Mouse (Mus musculus) right cerebral cortex, postnatal 10 days (tissue): ENCODE results near the gene Pidd1.

Experiments used
- DNase-seq, 2 experiments: peaks; one replicate each; pipeline ENCODE4 v3.0.0; 2021; ENCODE audit warnings: low spot score in 2 of 2

The Pidd1 gene

DNA sequence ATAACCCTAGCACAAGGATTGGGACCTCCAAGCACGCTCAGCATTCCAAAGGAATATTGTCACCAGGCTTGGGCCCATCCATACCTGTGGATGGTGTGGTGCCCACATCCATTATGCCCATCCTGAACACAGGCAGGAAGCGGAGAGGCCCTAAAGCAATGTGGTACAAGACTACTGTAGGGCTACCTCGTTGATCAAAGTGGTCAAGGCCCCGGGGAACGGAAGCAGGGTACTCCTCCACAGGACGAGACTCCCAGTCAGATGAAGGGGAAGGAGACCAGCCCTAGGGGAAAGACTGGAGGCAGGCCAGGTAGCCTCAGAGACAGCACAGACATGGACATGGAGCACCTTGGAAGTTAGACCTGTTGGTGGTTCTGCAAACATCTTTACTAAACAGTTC, 28.9 kb upstream of the Pidd1 start:
- DNase-seq = no peak

DNA sequence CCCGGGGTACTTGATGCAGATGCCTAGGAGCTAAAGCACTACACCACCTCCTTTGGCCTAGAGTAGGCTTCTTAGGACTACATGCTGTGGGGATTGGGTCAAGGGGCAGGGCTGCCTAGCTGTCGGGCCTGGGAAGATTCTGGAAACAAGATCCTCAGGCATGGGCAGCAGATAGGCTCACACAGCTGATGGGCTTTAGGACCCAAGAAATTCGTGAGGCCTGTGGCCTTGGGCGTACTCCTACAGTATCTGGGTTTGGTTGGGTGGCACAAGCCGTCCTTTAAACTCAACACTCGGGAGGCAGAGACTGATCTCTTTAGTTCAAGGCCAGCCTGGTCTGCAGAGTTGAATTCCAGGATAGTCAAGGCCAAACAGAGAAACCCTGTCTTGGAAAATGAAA, 28.4 kb upstream of the Pidd1 start:
- no peak for DNase-seq

- no peak for DNase-seq
Observed at GRCm38 (mm10) chr7:141471236-141471635, 27.4 kb upstream of the Pidd1 start.

- no peak for DNase-seq
Observed at GRCm38 (mm10) chr7:141470637-141470944, 26.8 kb upstream of the Pidd1 start.

- DNase-seq = peak in 1 of 2 experiments; percentile 44
Observed at GRCm38 (mm10) chr7:141469901-141470636, 26.2 kb upstream of the Pidd1 start.

GRCm38 (mm10) chr7:141469352-141469751, 25.5 kb upstream of the Pidd1 start:
- DNase-seq = peak in 1 of 2 experiments; percentile 45

- DNase-seq = peak; percentile 72 to 84
Observed at GRCm38 (mm10) chr7:141468522-141469211, 24.8 kb upstream of the Pidd1 start.

- peak in 1 of 2 experiments; percentile 34 for DNase-seq
Observed at GRCm38 (mm10) chr7:141468164-141468521, 24.3 kb upstream of the Pidd1 start.

DNA sequence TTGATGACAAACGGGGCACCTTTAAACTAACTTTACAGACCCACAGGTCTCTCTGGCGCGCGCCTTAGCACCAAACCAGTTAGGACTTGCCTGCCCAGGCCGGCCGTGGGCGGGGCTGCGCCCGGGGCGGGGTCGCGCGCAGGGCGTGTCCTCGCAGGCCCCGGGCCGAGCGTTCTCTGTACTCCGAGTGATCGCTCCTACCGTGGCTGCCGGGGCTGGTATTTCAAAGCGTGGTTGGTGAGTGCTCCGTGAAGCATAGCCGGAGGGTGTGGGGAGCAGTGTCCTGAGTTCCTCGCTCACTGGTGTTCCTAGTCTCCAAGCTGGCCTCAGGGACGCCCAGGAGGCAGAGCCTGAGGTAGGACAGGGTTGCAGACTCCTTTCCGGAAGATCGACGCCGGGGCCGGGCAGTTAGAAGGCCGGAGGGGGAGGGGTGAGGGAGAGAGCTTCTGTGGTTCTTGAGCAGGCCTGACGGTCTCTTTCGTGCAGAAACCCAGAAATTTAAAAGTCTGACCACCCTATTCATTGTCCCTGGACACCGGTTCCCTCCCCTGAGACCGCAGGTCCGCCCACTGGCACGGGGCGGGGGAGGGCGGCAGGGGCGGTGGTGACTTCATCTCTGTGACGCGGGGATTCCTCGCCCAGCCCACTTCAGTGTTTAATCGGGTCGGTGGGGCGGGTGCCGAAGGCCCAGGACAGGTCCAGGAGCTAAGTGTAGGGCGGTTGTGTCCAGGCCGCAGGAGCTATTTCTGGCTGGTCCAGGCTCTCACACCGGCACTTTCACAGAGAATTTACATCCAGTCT, 23.6 kb upstream of the Pidd1 start, which contains the start of gene Cd151:
Cd151 (plus strand) TSS at position 163 of the 801 bp plus-strand sequence.
- peak; percentile 78 to 81 for DNase-seq

DNA sequence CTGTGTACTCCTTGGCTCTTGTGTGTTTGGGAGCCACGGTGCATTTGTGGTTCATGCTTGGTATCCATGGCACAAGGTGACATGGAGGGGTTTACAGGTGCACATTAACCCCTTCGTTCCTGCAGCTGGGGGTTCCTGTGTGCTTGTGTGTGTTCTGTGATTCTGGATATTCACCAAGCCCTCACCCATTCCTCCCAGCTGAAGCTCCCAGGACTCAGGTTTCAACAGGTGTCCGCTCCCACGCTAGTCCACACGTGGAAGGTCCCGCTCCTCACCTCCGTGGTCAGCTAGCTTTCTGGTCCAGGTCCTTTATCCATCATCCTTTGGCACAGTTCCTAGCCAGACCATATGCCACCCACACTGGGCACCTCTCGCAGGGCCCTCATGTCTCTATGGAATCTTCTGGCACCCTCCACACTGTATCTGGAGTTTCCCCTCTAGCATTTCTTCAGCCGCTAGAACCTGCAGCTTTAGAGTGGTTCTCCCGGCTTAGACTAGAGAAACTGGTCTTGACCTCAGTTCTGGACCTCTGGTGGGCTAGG, 22.9 kb upstream of the Pidd1 start:
- DNase-seq = no peak

GRCm38 (mm10) chr7:141466045-141466394, 22.2 kb upstream of the Pidd1 start:
- peak in 1 of 2 experiments; percentile 28 for DNase-seq

DNA sequence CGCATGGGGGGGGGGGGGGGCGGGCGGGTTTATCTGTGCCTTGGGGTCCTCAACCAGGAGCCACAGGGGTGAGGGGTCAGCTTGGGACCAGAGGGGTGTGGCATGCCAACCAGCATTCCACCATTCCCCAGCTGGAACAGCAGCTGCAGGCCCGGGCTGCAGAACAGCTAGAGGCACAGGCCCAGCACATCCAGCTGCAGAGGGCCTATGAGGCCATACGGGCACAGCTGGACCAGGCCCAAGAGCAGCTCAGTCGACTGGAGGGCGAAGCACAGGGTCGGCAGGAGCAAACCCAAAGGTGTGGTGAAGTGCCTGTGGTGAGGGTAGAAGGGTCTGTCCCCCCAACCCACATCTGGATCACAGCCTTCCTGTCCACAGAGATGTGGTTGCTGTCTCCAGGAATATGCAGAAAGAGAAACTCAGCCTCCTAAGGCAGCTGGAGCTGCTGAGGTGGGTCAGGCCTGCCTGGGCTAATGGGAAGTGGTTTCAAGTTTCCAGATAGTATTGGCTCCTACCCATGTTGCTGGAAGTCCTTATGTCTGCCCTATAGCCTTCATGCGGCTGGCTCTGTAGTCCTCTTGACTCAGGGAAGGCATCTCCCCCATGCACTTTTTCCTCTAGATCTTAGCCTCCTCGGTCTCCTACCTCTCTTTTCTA, 21.7 kb upstream of the Pidd1 start:
- DNase-seq = no peak

DNA sequence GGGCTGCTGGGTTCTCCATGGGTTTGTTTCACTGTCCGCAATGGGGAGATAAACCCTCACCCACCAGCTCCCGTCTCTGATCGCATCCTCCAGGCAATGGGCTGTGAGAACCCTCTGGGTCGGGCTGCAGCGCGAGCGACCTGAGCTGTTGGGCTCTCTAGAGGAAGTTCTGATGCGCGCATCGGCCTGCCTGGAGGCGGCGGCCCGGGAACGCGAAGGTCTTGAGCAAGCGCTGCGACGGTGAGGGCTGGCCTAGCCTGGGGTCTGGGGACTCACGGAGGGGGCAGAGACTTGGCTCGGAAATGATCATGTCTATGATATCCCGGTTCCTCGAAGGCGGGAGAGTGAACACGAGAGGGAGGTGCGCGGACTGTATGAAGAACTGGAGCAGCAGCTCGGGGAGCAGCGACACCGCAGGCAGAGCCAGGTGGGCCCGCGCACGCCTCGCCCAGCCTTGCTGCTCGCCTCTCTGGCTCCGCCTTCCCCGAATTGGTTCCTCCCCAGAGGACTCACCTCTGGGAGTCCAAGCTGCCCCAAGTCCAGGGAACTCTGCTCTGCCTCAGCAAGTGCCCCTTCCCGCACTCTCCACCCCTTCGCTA, 20.9 kb upstream of the Pidd1 start:
- peak in 1 of 2 experiments; percentile 40 for DNase-seq

DNA sequence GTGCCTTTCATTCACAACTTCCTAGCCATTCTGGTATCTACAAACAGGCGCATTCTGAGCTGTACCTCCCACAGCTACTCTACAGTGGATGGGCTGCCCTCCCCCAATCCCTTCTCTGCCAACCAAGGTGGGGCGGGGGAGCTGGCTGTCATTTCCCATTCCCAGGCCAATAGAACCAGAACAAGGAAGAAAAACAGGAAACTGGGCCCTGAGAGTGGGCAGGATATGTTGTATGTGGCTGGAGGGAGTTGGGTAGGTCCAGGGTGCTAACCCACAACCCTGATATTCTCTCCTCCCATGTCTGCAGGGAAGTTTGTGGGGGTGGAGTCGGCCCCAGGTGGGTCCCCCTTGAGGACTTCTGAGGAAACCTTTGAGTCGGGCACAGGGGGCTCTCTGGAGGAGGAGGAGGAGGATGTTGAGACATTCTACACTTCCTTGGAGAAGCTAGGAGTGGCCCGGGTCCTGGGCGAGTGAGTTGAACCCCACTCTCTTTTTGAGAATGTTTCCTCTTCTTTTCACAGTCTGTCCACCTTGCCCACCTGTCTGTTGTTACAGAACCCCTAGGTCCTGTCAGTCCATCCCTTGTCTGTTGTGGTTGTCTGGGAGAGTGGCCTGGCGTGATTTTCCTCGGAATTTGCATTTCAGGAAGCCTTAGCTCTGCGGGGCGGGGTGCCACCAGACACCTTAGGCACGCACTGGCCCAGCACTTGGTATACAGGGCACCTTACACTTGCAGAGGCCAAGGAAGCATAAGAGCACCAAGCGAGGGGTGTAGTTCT, 20.2 kb upstream of the Pidd1 start:
- DNase-seq = no peak

- DNase-seq = peak in 1 of 2 experiments; percentile 20
Observed at GRCm38 (mm10) chr7:141462333-141462821, 18.6 kb upstream of the Pidd1 start.

DNA sequence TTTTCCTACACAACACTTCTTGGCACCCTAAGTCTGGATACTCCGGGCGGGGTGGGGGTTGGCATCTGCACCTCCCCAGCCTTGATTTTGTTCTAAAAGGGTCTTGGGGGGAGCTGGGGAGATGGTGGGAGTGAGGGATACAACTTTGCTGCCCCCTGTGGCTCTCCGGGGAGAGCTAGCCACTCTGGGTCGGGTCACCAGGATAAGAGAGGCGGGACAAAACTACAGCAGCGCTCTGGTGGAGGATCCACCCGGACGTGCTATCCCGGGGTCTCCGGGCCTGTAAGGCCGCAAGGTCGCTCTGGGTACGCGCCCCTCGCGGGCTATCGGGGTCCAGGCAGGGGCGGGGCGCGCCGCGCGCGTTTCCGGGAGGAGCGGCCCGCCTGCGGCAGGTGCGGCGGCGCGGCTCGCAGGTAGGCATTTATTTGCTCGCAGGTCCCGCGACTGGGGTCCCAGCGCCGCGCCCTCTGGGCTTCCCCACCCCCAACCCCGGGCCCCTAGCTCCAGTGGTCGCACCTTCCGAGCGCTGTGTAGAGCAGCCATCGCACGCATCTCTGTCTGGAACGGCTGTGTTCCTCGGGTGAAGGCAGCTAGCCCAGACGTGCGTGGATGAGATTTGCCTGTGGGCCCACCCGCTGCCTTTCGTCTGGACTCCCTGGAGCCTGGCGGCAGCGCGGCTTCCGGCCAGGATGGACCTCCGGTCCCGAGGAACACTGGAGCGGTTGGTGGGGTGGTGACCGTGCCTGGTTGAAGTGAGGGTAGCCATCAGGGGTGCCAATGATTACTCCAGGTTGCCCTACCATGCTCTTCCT, 17.9 kb upstream of the Pidd1 start:
- DNase-seq = peak in 1 of 2 experiments; percentile 24

DNA sequence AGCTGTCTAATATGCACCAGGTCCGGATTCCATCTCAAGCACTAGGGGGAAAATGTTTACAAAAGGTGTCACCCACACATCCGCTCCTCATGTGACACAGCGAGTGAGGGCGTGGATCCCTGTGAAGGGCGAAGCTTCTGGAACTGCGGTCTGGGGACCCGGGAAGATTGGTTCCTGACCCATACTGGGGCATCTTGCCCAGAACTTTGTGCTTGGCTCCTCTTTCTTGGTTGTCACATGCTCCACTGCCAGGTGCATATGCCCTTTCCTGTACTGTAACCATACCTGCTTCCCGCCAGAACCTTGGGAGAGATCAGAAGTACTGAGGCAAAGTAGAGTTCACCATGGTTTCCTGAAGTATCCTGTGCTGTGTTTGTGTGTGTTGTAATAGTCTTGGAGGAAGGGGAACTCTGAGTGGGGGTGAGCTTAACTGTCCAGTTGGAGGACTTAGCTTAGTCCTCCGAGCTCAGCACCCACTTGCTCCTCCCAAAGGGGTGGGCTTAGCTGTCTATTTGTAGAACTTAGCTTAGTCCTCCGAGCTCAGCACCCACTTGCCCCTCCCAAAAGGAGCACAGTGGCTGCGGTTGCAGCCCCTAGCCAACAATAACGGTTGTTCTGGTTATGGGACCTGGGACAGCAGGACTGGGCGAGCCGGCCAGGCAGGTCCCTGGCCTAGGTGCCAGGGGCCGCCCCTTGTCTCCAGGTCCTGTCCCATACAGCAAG, 16.7 kb upstream of the Pidd1 start, which contains the start of gene Cracr2b:
Cracr2b (plus strand) TSS at position 704 of the 723 bp plus-strand sequence.
- peak in 1 of 2 experiments; percentile 39 for DNase-seq

- no peak for DNase-seq
Observed at GRCm38 (mm10) chr7:141460001-141460390, 16.2 kb upstream of the Pidd1 start.

DNA sequence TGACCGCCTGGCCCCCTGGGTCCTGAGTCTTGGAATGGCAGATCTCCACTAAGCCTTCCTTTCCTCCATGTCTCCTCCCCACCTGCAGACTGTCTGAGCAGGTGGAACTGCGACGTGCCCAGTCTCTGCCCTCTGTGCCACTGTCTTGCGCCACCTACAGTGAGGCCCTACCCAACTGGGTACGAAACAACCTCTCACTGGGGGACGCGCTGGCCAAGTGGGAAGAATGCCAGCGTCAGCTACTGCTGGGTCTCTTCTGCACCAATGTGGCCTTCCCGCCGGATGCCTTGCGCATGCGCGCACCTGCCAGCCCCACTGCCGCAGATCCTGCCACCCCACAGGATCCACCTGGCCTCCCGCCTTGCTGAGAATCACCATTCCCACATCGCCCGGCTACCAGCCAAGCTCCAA, 15.5 kb upstream of the Pidd1 start:
- DNase-seq = peak in 1 of 2 experiments; percentile 24
